Mouse (Mus musculus): ENCODE results near the gene Cadm2.

Cadm2 gene

GRCm38 (mm10) chr16:67124811-67125210, 495.9 kb downstream of the Cadm2 start:
- in situ Hi-C loops (cut with MboI): no loop called here

GRCm38 (mm10) chr16:67122532-67122931, 498.2 kb downstream of the Cadm2 start:
- in situ Hi-C loops (cut with MboI): no loop called here

- in situ Hi-C loops (cut with MboI): no loop called here
These were observed 498.9 kb downstream of the Cadm2 start for GRCm38 (mm10) chr16:67121781-67122180.

- in situ Hi-C loops (cut with MboI): no loop called here
These were observed 514.1 kb downstream of the Cadm2 start for GRCm38 (mm10) chr16:67106478-67107061.

GRCm38 (mm10) chr16:67096706-67097105, 524.0 kb downstream of the Cadm2 start:
- in situ Hi-C loops (cut with MboI): no loop called here

- in situ Hi-C loops (cut with MboI): no loop called here
These were observed 524.8 kb downstream of the Cadm2 start for GRCm38 (mm10) chr16:67095916-67096315.

- in situ Hi-C loops (cut with MboI): no loop called here
These were observed 531.0 kb downstream of the Cadm2 start for GRCm38 (mm10) chr16:67089747-67090146.

- in situ Hi-C loops (cut with MboI): no loop called here
These were observed 541.4 kb downstream of the Cadm2 start for GRCm38 (mm10) chr16:67079318-67079717.

- in situ Hi-C loops (cut with MboI): no loop called here
These were observed 544.4 kb downstream of the Cadm2 start for GRCm38 (mm10) chr16:67076169-67076895.

GRCm38 (mm10) chr16:67068461-67068860, 552.2 kb downstream of the Cadm2 start:
- in situ Hi-C loops (cut with MboI): no loop called here

- in situ Hi-C loops (cut with MboI): no loop called here
These were observed 589.8 kb downstream of the Cadm2 start for GRCm38 (mm10) chr16:67030918-67031317.

- in situ Hi-C loops (cut with MboI): no loop called here
These were observed 600.9 kb downstream of the Cadm2 start for GRCm38 (mm10) chr16:67019856-67020255.

GRCm38 (mm10) chr16:67017710-67018109, 603.0 kb downstream of the Cadm2 start:
- in situ Hi-C loops (cut with MboI): no loop called here

GRCm38 (mm10) chr16:67003161-67003560, 617.5 kb downstream of the Cadm2 start:
- in situ Hi-C loops (cut with MboI): no loop called here

GRCm38 (mm10) chr16:67001707-67002106, 619.0 kb downstream of the Cadm2 start:
- in situ Hi-C loops (cut with MboI): no loop called here

GRCm38 (mm10) chr16:66997461-66997860, 623.2 kb downstream of the Cadm2 start:
- in situ Hi-C loops (cut with MboI): no loop called here

- in situ Hi-C loops (cut with MboI): no loop called here
These were observed 633.0 kb downstream of the Cadm2 start for GRCm38 (mm10) chr16:66987741-66988140.

- in situ Hi-C loops (cut with MboI): no loop called here
These were observed 633.8 kb downstream of the Cadm2 start for GRCm38 (mm10) chr16:66986879-66987278.

- in situ Hi-C loops (cut with MboI): no loop called here
These were observed 649.8 kb downstream of the Cadm2 start for GRCm38 (mm10) chr16:66970912-66971311.

GRCm38 (mm10) chr16:66969520-66970144, 651.1 kb downstream of the Cadm2 start:
- in situ Hi-C loops (cut with MboI): no loop called here

GRCm38 (mm10) chr16:66968336-66968735, 652.4 kb downstream of the Cadm2 start:
- in situ Hi-C loops (cut with MboI): no loop called here

GRCm38 (mm10) chr16:66967686-66968085, 653.0 kb downstream of the Cadm2 start:
- in situ Hi-C loops (cut with MboI): no loop called here

GRCm38 (mm10) chr16:66959146-66959545, 661.6 kb downstream of the Cadm2 start:
- in situ Hi-C loops (cut with MboI): no loop called here
